Mouse (Mus musculus): ENCODE results near the gene Syce2. TPM values are rescaled to one million over a fixed set of nuclear protein-coding genes. Genes with fewer than 3 reads are reported as not detected.
"Not testable (repeated sequence)": the region's sequence is repeated elsewhere in the genome, so short reads cannot be mapped to it uniquely, and the experiment has no call there.

The Syce2 gene
- total RNA-seq (2014; fragmentation: Nextera tagmentation) (370 and 371 TPM in 2 replicates), total RNA-seq (2017) (319 and 358 TPM in 2 replicates), polyA plus RNA-seq (2012) (261 and 336 TPM in 2 replicates)

DNA sequence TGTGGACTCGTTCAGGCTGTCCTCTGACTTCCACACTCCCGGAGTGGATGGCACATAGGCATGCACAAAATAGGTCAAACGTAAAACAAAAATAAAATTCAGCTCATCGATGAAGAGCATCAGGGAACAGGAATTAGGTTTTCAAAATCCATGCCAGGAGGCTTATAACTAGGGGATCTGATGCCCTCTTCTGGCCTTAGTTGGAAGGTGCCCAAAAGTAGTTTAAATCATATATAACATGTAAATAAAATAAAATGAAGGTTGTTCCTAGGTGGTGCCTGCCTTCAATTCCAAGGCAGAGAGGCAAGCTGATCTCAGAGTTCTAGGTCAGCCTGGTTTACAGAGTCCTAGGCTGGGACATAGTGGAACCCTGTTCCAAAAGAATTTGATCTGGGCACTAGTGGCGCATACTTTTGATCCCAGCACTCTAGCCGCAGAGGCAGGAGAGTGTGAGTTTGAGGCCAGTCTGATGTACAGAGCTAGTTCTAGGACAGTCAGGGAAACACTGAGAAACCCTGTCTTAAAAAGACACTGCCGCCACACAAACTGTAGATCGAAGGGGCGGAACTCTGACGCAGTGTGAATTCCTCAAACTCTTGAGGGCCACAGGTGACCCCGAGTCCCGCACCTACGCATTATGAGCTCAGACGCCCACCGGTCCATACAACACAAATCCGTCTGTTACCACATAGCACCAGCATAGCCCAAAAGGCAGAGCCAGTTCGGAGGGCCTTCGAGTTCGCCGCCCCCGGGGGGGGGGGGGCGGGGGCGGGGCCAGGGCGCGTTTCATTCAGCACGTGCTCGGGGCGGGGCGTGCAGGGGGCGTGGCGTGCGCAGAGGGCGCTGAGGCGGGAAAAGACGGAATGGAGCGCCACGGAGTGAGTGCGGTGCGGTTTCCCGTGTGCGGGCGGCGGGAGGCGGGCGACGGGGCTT is at the start of gene Syce2:
Syce2 (plus strand) TSS at position 736 of the 933 bp plus-strand sequence.
- H3K27me3 ChIP-seq (ENCODE audit: insufficient read depth, low read length): no peaks in the 10 kb centered on the region
- peaks cover 79% of the 10 kb centered on the region for H3K36me3 ChIP-seq (replicated peaks)
- DNase-seq (ENCODE audit: low spot score) (peak; percentile 52), ATAC-seq (ENCODE audit: extremely low read depth, insufficient number of reproducible peaks, low FRiP score, poor library complexity, severe bottlenecking) (peak; percentile 30; the same call in 1 of the 2 replicates)
- H3K4me3 ChIP-seq (ENCODE audit: low read depth, low read length): peak within 1 kb of the TSS; percentile 73
- TF ChIP-seq POLR2AphosphoS5 (IDR thresholded peaks at IDR 0.05; ENCODE audit: insufficient replicate concordance, low read depth, low read length) (no peak; the same call in 1 of the 2 replicates), GATA2 (IDR thresholded peaks at IDR 0.05; ENCODE audit: borderline replicate concordance, low read depth, low read length) (no peak), GATA1 (IDR thresholded peaks at IDR 0.05; ENCODE audit: borderline replicate concordance, low read length) (no peak), TAL1 (conservative IDR thresholded peaks at IDR 0.05; ENCODE audit: low read depth, low read length) (no peak), CTCF (IDR thresholded peaks at IDR 0.05; ENCODE audit: low read depth, low read length) (no peak)
- peaks cover 69% of the 10 kb centered on the region for H3K4me1 ChIP-seq (ENCODE audit: insufficient read depth, low read depth, low read length)
- H3K9me3 ChIP-seq (replicated peaks): no peaks in the 10 kb centered on the region

DNA sequence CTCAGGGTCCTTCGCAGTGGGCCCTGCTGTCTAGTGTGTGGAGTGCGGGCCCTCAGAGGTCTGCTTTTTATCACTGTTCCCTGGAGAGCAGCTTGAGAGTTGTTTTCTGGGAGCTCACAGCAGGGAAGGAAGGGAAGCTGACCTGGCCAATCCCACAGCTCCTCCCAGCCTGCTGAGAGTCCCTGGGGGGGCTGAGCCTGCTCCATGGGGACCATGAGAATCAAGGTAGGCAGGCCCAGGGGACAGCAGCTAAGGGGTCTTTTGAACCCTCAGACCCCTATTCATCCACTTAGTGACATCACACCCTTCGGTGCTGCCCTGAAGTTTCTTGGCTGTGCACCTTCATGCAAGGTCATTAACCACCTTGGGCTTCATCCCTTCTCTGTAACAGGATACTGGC is 49.2 kb upstream of the Syce2 start, which contains the start of gene Dand5:
Dand5 (minus strand) TSS at position 101 of the 400 bp plus-strand sequence.
- Histone ChIP-seq H3K4me1 (ENCODE audit: insufficient read depth, low read depth, low read length) (peaks cover 30% of the 10 kb centered on the region), H3K36me3 (replicated peaks) (peaks cover 8% of the 10 kb centered on the region), H3K27me3 (ENCODE audit: insufficient read depth, low read length) (no peaks in the 10 kb centered on the region), H3K4me3 (ENCODE audit: low read depth, low read length) (no peak within 1 kb of the TSS; the same call in 1 of the 2 replicates), H3K9me3 (replicated peaks) (no peaks in the 10 kb centered on the region)
- ATAC-seq (ENCODE audit: extremely low read depth, insufficient number of reproducible peaks, low FRiP score, poor library complexity, severe bottlenecking) (no peak), DNase-seq (ENCODE audit: low spot score) (no peak)
- TF ChIP-seq GATA1 (IDR thresholded peaks at IDR 0.05; ENCODE audit: borderline replicate concordance, low read length): no peak
- TF ChIP-seq POLR2AphosphoS5 (IDR thresholded peaks at IDR 0.05; ENCODE audit: insufficient replicate concordance, low read depth, low read length): no peak
- TF ChIP-seq TAL1 (conservative IDR thresholded peaks at IDR 0.05; ENCODE audit: low read depth, low read length): no peak
- TF ChIP-seq CTCF (IDR thresholded peaks at IDR 0.05; ENCODE audit: low read depth, low read length): no peak
- no peak for TF ChIP-seq GATA2 (IDR thresholded peaks at IDR 0.05; ENCODE audit: borderline replicate concordance, low read depth, low read length)

- H3K9me3 ChIP-seq (replicated peaks): no peaks in the 10 kb centered on the region
- H3K4me1 ChIP-seq (ENCODE audit: insufficient read depth, low read depth, low read length): peaks cover 30% of the 10 kb centered on the region
- no peaks in the 10 kb centered on the region for H3K27me3 ChIP-seq (ENCODE audit: insufficient read depth, low read length)
- no peak for TF ChIP-seq POLR2AphosphoS5 (IDR thresholded peaks at IDR 0.05; ENCODE audit: insufficient replicate concordance, low read depth, low read length)
- TF ChIP-seq CTCF (IDR thresholded peaks at IDR 0.05; ENCODE audit: low read depth, low read length): peak; percentile 77
- DNase-seq (ENCODE audit: low spot score): peak; percentile 68
- H3K4me3 ChIP-seq (ENCODE audit: low read depth, low read length): no peak overlapping the region; the same call in 1 of the 2 replicates
- ATAC-seq (ENCODE audit: extremely low read depth, insufficient number of reproducible peaks, low FRiP score, poor library complexity, severe bottlenecking): no peak
- H3K36me3 ChIP-seq (replicated peaks): peaks cover 9% of the 10 kb centered on the region
Measured at GRCm38 (mm10) chr8:84823653-84824052, 48.3 kb upstream of the Syce2 start.

DNA sequence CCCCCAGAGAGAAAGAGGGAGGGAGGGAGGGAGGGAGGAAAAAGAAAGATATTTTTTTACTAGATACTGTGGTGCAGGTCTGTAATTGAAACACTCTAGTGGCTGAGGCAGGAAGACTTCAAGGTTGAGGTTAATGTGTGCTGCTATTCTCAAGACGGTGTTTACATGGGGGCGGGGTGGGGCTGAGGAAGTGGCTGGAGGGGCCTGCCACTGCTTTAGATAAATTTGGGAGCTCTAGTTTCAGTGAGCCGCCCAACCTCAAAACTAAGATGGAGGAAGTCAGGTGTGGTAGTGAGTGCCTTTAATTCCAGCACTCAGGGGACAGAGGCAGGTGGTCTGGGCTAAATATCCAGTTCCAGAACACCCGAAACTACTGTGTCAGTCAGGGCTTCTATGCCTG is 46.3 kb upstream of the Syce2 start:
- H3K4me3 ChIP-seq (ENCODE audit: low read depth, low read length): no peak overlapping the region
- peaks cover 15% of the 10 kb centered on the region for H3K36me3 ChIP-seq (replicated peaks)
- peaks cover 38% of the 10 kb centered on the region for H3K4me1 ChIP-seq (ENCODE audit: insufficient read depth, low read depth, low read length)
- H3K9me3 ChIP-seq (replicated peaks): no peaks in the 10 kb centered on the region
- TF ChIP-seq CTCF (IDR thresholded peaks at IDR 0.05; ENCODE audit: low read depth, low read length): no peak
- TF ChIP-seq POLR2AphosphoS5 (IDR thresholded peaks at IDR 0.05; ENCODE audit: insufficient replicate concordance, low read depth, low read length): no peak
- no peak for TF ChIP-seq GATA2 (IDR thresholded peaks at IDR 0.05; ENCODE audit: borderline replicate concordance, low read depth, low read length)
- no peak for TF ChIP-seq TAL1 (conservative IDR thresholded peaks at IDR 0.05; ENCODE audit: low read depth, low read length)
- no peak for TF ChIP-seq GATA1 (IDR thresholded peaks at IDR 0.05; ENCODE audit: borderline replicate concordance, low read length)
- no peak for DNase-seq (ENCODE audit: low spot score)
- no peak for ATAC-seq (ENCODE audit: extremely low read depth, insufficient number of reproducible peaks, low FRiP score, poor library complexity, severe bottlenecking)
- H3K27me3 ChIP-seq (ENCODE audit: insufficient read depth, low read length): no peaks in the 10 kb centered on the region

DNA sequence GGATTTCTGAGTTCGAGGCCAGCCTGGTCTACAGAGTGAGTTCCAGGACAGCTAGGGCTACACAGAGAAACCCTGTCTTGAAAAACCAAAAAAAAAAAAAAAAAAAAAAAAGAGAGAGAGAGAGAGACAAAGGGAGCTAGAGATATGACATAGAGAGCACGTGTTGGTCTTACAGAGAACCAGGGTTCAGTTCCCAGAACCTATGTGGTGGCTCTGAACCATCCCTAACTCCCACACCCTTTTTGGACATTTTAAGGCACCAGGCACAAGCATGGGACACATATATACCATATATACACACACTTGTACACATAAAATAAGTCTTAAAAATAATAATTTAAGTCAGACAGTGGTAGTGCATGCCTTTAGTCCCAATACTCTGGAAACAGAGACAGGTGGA is 45.4 kb upstream of the Syce2 start:
- H3K9me3 ChIP-seq (replicated peaks); DNase-seq (ENCODE audit: low spot score); H3K27me3 ChIP-seq (ENCODE audit: insufficient read depth, low read length); H3K4me3 ChIP-seq (ENCODE audit: low read depth, low read length); ATAC-seq (ENCODE audit: extremely low read depth, insufficient number of reproducible peaks, low FRiP score, poor library complexity, severe bottlenecking): not testable (repeated sequence)
- H3K4me1 ChIP-seq (ENCODE audit: insufficient read depth, low read depth, low read length): peaks cover 38% of the 10 kb centered on the region
- H3K36me3 ChIP-seq (replicated peaks): peaks cover 15% of the 10 kb centered on the region

- peak within 1 kb of the TSS; percentile 98 for H3K4me3 ChIP-seq (ENCODE audit: low read depth, low read length)
- H3K27me3 ChIP-seq (ENCODE audit: insufficient read depth, low read length): no peaks in the 10 kb centered on the region
- TF ChIP-seq GATA1 (IDR thresholded peaks at IDR 0.05; ENCODE audit: borderline replicate concordance, low read length): no peak
- TF ChIP-seq TAL1 (conservative IDR thresholded peaks at IDR 0.05; ENCODE audit: low read depth, low read length): no peak
- peak; percentile 40; the same call in 1 of the 2 replicates for TF ChIP-seq CTCF (IDR thresholded peaks at IDR 0.05; ENCODE audit: low read depth, low read length)
- H3K9me3 ChIP-seq (replicated peaks): no peaks in the 10 kb centered on the region
- ATAC-seq (ENCODE audit: extremely low read depth, insufficient number of reproducible peaks, low FRiP score, poor library complexity, severe bottlenecking): no peak
- H3K4me1 ChIP-seq (ENCODE audit: insufficient read depth, low read depth, low read length): peaks cover 48% of the 10 kb centered on the region
- peaks cover 43% of the 10 kb centered on the region for H3K36me3 ChIP-seq (replicated peaks)
- no peak for DNase-seq (ENCODE audit: low spot score)
Measured at GRCm38 (mm10) chr8:84831490-84831889, 40.4 kb upstream of the Syce2 start, which contains the start of gene Gadd45gip1. Gadd45gip1 (plus strand) TSS chr8:84831522.
